Mouse (Mus musculus) liver, postnatal 0 days (tissue): ENCODE measurements around the gene Lrrfip1. TPM values are rescaled to one million over a fixed set of nuclear protein-coding genes. Genes with fewer than 3 reads are reported as not detected.

Experiments used
- ATAC-seq: fragments of 200-750 bp; cut with Nextera tagmentation; 2 replicates; pipeline ENCODE4 v1.8.0; 2017; ENCODE audit warnings: mild to moderate bottlenecking, moderate library complexity
- DNase-seq: peaks from one replicate; pipeline ENCODE4 v3.0.0-alpha.2; 2016
- H3K27ac ChIP-seq: fragments of 300-500 bp; sonication (generic); 2 replicates; pipeline ENCODE4 v1.5.1; 2014; ENCODE audit warnings: antibody characterized with exemption, moderate library complexity, mild to moderate bottlenecking, low read depth
- H3K27me3 ChIP-seq: fragments of 300-500 bp; sonication (generic); 2 replicates; pipeline ENCODE4 v1.6.1; 2014; ENCODE audit warnings: low read length, control low read depth, mixed read lengths; ENCODE audit not compliant: insufficient read depth
- H3K36me3 ChIP-seq: fragments of 300-500 bp; sonication (generic); replicated peaks from 2 replicates; pipeline ENCODE4 v1.6.1; 2014; ENCODE audit warnings: mild to moderate bottlenecking, control low read depth, low read length, moderate library complexity, mixed read lengths; ENCODE audit not compliant: insufficient read depth
- H3K4me1 ChIP-seq: fragments of 300-500 bp; sonication (generic); 2 replicates; pipeline ENCODE4 v1.6.1; 2014; ENCODE audit warnings: antibody characterized with exemption, mild to moderate bottlenecking, control low read depth; ENCODE audit not compliant: insufficient read depth
- H3K4me2 ChIP-seq: fragments of 300-500 bp; sonication (generic); 2 replicates; pipeline ENCODE4 v1.6.1; 2014; ENCODE audit warnings: low read depth, mild to moderate bottlenecking, low read length, moderate library complexity, mixed read lengths
- H3K4me3 ChIP-seq: fragments of 300-500 bp; sonication (generic); 2 replicates; pipeline ENCODE4 v1.5.1; 2014; ENCODE audit warnings: low read depth, low read length
- H3K9ac ChIP-seq: fragments of 300-500 bp; sonication (generic); replicated peaks from 2 replicates; pipeline ENCODE4 v1.6.1; 2014; ENCODE audit warnings: mild to moderate bottlenecking, moderate library complexity
- H3K9me3 ChIP-seq: fragments of 300-500 bp; sonication (generic); 2 replicates; pipeline ENCODE4 v1.6.1; 2016; ENCODE audit warnings: mild to moderate bottlenecking, control low read depth, low read length, mixed read lengths
- CTCF ChIP-seq: sonication (generic); IDR thresholded peaks from 2 replicates; pipeline ENCODE4 v1.5.1; 2016; ENCODE audit warnings: antibody characterized with exemption, low read depth
- EP300 ChIP-seq: IDR thresholded peaks from 2 replicates; pipeline ENCODE4 v1.6.1; 2016; ENCODE audit warnings: antibody characterized with exemption, low read depth, mild to moderate bottlenecking
- WGBS: fragments of 180-500 bp; shearing (Covaris S2); extraction: QIAGEN DNeasy Blood & Tissue Kit; methylation state at CpG from one replicate; pipeline ENCODE4 v1.1.7; 2014; ENCODE audit not compliant: insufficient replicate concordance; 5-methylcytosine and 5-hydroxymethylcytosine counted together
- polyA plus RNA-seq: library from polyadenylated mRNA; unstranded; fragments of >200 nt; fragmentation: Nextera tagmentation; extraction: Ambion mirVana; gene quantifications from 2 replicates; pipeline ENCODE4 v1.2.1, GENCODE M21; 2015

Gene Lrrfip1
- polyA plus RNA-seq, 1 experiment from 2014 or later = 21.9 TPM

DNA sequence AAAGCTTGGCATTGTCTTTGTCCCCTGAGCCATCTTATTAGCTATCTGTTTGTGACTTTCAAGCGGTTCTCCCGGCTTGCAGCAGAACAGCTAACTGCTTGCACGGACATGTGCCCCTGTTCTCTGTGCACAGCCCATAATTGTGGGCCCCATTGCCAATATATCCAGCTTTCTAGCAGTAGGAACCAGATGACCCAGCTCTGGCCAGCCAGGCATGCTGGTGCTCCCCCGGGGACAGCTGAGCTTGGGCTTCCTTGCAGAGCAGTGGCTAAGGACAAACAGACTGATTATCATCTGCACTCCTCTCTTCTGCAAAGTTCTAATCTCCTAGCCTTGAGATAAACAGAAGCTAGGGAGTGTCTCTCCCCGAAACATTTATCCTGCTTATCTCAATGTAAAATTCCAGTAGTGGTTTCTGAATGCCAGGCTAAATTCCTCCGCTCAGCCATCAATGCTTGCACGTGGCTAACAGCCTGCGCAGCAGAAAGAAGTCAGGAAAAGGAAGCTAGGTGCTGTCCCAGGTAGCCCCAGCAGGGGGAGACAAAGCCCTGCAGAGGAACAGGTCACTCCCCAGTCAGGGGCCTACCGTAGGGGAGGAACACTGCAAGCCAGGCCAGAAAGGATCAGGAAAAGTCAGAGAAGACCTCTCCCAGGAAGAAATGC lies 25.5 kb upstream of the Lrrfip1 start:
- Histone ChIP-seq H3K27ac (no peak overlapping the region), H3K4me2 (no peak overlapping the region), H3K4me1 (peaks cover 6% of the 10 kb centered on the region; the same call in 1 of the 2 replicates), H3K27me3 (0 out of 2 replicates have a peak, but pooled peaks cover 2% of the 10 kb centered on the region), H3K36me3 (no peaks in the 10 kb centered on the region), H3K4me3 (no peak overlapping the region), H3K9me3 (no peaks in the 10 kb centered on the region), H3K9ac (no peak overlapping the region)
- whole genome bisulfite sequencing = 26% methylated on average over 9 of the region's 9 CpGs
- TF ChIP-seq CTCF (peak; percentile 97), EP300 (no peak)
- DNase-seq = peak; percentile 89
- peak; percentile 62 for ATAC-seq

- peak; percentile 18; the same call in 1 of the 2 replicates for ATAC-seq
- TF ChIP-seq CTCF (no peak), EP300 (no peak)
- Histone ChIP-seq H3K27ac (no peak overlapping the region), H3K36me3 (no peaks in the 10 kb centered on the region), H3K4me3 (no peak overlapping the region), H3K9me3 (no peaks in the 10 kb centered on the region), H3K27me3 (0 out of 2 replicates have a peak, but pooled peaks cover 2% of the 10 kb centered on the region), H3K9ac (no peak overlapping the region), H3K4me1 (peaks cover 4% of the 10 kb centered on the region; the same call in 1 of the 2 replicates), H3K4me2 (no peak overlapping the region)
- DNase-seq = no peak
- 79% methylated on average over 2 of the region's 2 CpGs for WGBS
Observed at GRCm38 (mm10) chr1:90973574-90973911, 25.0 kb upstream of the Lrrfip1 start.

DNA sequence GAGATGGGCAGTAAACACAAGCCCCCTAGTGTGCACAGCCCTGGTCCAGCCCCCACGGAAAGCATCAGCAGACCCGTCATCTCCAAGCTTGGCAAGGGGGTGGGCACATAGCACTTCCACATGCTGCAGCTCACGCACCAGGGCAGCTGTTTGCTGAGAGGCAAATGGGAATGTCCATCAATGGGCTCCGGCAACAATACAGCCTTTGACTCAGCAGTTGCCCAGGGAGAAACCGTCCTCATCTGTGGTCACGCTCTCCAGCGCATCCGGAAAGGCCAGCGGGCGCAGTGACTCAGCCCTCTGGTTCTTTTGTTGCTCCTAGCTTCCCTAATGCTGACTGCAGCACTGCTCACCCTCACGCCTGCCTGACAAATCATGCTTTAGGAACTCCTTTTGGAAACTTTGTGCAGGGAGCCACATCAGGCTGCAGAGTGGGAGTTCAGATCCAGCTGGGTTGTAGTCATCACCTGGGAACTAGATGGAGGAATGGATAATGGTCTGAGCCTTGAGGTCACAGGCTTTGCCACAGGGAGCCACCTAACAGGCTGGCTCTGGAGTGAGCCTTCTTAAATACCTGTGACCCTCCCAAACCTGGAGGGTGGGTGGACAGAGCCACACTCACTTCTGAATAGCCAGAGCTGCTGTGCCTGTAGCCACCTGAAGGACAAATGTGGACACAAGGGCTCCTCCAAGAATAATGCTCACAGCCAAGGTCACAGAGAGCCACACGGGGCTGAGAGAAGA lies 23.5 kb upstream of the Lrrfip1 start:
- peak; percentile 42 for DNase-seq

GRCm38 (mm10) chr1:90975960-90976359 lies 22.6 kb upstream of the Lrrfip1 start:
- H3K36me3 ChIP-seq = no peaks in the 10 kb centered on the region
- TF ChIP-seq EP300 = no peak
- TF ChIP-seq CTCF = no peak
- no peaks in the 10 kb centered on the region for H3K9me3 ChIP-seq
- H3K27ac ChIP-seq = no peak overlapping the region
- H3K9ac ChIP-seq = no peak overlapping the region
- no peak for DNase-seq
- no peak for ATAC-seq
- no peak overlapping the region for H3K4me3 ChIP-seq
- 77% methylated on average over 4 of the region's 4 CpGs for WGBS
- no peak overlapping the region for H3K4me2 ChIP-seq
- no peaks in the 10 kb centered on the region for H3K4me1 ChIP-seq
- H3K27me3 ChIP-seq = 0 out of 2 replicates have a peak, but pooled peaks cover 2% of the 10 kb centered on the region

More for the DNA sequence above, 23.5 kb upstream of the Lrrfip1 start:
- H3K9me3 ChIP-seq = no peaks in the 10 kb centered on the region
- H3K27ac ChIP-seq = no peak overlapping the region
- 22% methylated on average over 12 of the region's 12 CpGs for WGBS
- H3K36me3 ChIP-seq = no peaks in the 10 kb centered on the region
- H3K9ac ChIP-seq = no peak overlapping the region
- H3K4me1 ChIP-seq = no peaks in the 10 kb centered on the region
- 0 out of 2 replicates have a peak, but pooled peaks cover 2% of the 10 kb centered on the region for H3K27me3 ChIP-seq
- peak; percentile 50; the same call in 1 of the 2 replicates for ATAC-seq
- H3K4me2 ChIP-seq = no peak overlapping the region
- no peak for TF ChIP-seq CTCF
- TF ChIP-seq EP300 = no peak
- no peak overlapping the region for H3K4me3 ChIP-seq

GRCm38 (mm10) chr1:90980638-90981330 lies 17.8 kb upstream of the Lrrfip1 start:
- H3K9me3 ChIP-seq = no peaks in the 10 kb centered on the region

GRCm38 (mm10) chr1:90981346-90981745 lies 17.2 kb upstream of the Lrrfip1 start:
- Histone ChIP-seq H3K4me3 (no peak overlapping the region), H3K9ac (no peak overlapping the region), H3K27ac (no peak overlapping the region), H3K27me3 (no peaks in the 10 kb centered on the region), H3K4me2 (no peak overlapping the region), H3K4me1 (no peaks in the 10 kb centered on the region), H3K36me3 (no peaks in the 10 kb centered on the region), H3K9me3 (no peaks in the 10 kb centered on the region)
- 75% methylated on average over 3 of the region's 3 CpGs for WGBS
- DNase-seq = no peak
- TF ChIP-seq EP300 (no peak), CTCF (no peak)
- no peak for ATAC-seq

More at GRCm38 (mm10) chr1:90980638-90981330, 17.8 kb upstream of the Lrrfip1 start:
- Histone ChIP-seq H3K4me2 (no peak overlapping the region), H3K27me3 (no peaks in the 10 kb centered on the region), H3K4me1 (no peaks in the 10 kb centered on the region), H3K4me3 (no peak overlapping the region), H3K36me3 (no peaks in the 10 kb centered on the region), H3K9ac (no peak overlapping the region), H3K27ac (no peak overlapping the region)
- DNase-seq (no peak), ATAC-seq (no peak)
- TF ChIP-seq EP300 (no peak), CTCF (no peak)
- WGBS = 74% methylated on average over 10 of the region's 10 CpGs
